In genomic region chr1:73221863-73222262, GRCm38 (mm10) we compare ENCODE assay signal across 19 mouse cellular contexts.
DNase-seq lines count a peak whose midpoint lies in the region; ATAC-seq lines count a peak whose summit lies in the region.
"Had no signal": no experiment of that assay in that cellular context is flagged by ENCODE, and none has a peak within 500 bp of the region (broad histone marks: within the 10 kb centered on the region; RNA-seq: fewer than 3 reads in every experiment).

No protein-coding gene starts in this region.

- H3K4me2 ChIP-seq in heart, embryonic 11.5 days = no peak overlapping the region
- H3K4me2 ChIP-seq: forebrain, embryonic 13.5 days; limb, embryonic 12.5 days; liver, embryonic 13.5 days had no signal

- H3K4me1 ChIP-seq in heart, embryonic 11.5 days (ENCODE audit: control insufficient read depth, insufficient read depth, low read length) = no peaks in the 10 kb centered on the region
- H3K4me1 ChIP-seq: liver, embryonic 13.5 days; megakaryocyte, embryonic 14.5 days had no signal

- WGBS in heart, embryonic 11.5 days (ENCODE audit: insufficient replicate concordance) = 11% methylated on average over 2 of the region's 2 CpGs

- intact Hi-C loops in heart, postnatal 10 days (cut with DNase I) = no loop called here

- H3K9me3 ChIP-seq in heart, embryonic 11.5 days (replicated peaks; ENCODE audit: control insufficient read depth, low read length) = no peaks in the 10 kb centered on the region
- H3K9me3 ChIP-seq: embryonic facial prominence, embryonic 10.5 days; forebrain, embryonic 13.5 days; limb, embryonic 12.5 days; liver, embryonic 13.5 days had no signal

- no peaks in the 10 kb centered on the region for H3K36me3 ChIP-seq in heart, embryonic 11.5 days (ENCODE audit: control insufficient read depth, insufficient read depth, low read length)
- H3K36me3 ChIP-seq: embryonic facial prominence, embryonic 10.5 days; limb, embryonic 12.5 days; liver, embryonic 13.5 days had no signal

- H3K9ac ChIP-seq in heart, embryonic 11.5 days (ENCODE audit: low read depth, low read length) = no peak overlapping the region
- H3K9ac ChIP-seq: forebrain, embryonic 13.5 days; limb, embryonic 12.5 days; liver, embryonic 13.5 days had no signal

- peak; percentile 19 for DNase-seq in adrenal gland, adult 2 months
- no peak for DNase-seq in adrenal gland, postnatal 4 days (ENCODE audit: low spot score in 2 of 2)
- peak; percentile 15 to 21 for DNase-seq in heart, postnatal 10 days
- peak; percentile 64 for DNase-seq in kidney, adult 9 months
- peak; percentile 46 to 54 for DNase-seq in kidney, postnatal 4 days
- no peak for DNase-seq in left cerebral cortex, adult 9 months (ENCODE audit: low spot score in 2 of 2)
- DNase-seq: cerebellum, adult 9-11 months; liver, embryonic 13.5 days; lung, postnatal 10 days; right cerebral cortex, adult 18-20 months; spleen, adult 18-20 months; thymus, adult 18-20 months had no signal

- no peak for ATAC-seq in heart, embryonic 11.5 days (replicated peaks; ENCODE audit: insufficient number of reproducible peaks, low FRiP score, low TSS enrichment)
- no peak for ATAC-seq in megakaryocyte-erythroid progenitor cell, adult 5-6 weeks (replicated peaks; ENCODE audit: low FRiP score, low TSS enrichment, poor library complexity, severe bottlenecking)
- ATAC-seq: forebrain, embryonic 13.5 days had no signal

- no peaks in the 10 kb centered on the region for H3K27me3 ChIP-seq in heart, embryonic 11.5 days (ENCODE audit: control insufficient read depth, insufficient read depth, low read length)
- H3K27me3 ChIP-seq: forebrain, embryonic 13.5 days; limb, embryonic 12.5 days; liver, embryonic 13.5 days; megakaryocyte, embryonic 14.5 days had no signal

- H3K4me3 ChIP-seq in heart, embryonic 11.5 days (ENCODE audit: low read depth, low read length) = no peak overlapping the region
- H3K4me3 ChIP-seq: embryonic facial prominence, embryonic 10.5 days; forebrain, embryonic 13.5 days; left cerebral cortex, adult 2 months; limb, embryonic 12.5 days; liver, embryonic 13.5 days; megakaryocyte, embryonic 14.5 days had no signal

- no peak overlapping the region for H3K27ac ChIP-seq in heart, embryonic 11.5 days (ENCODE audit: low read depth, low read length)
- H3K27ac ChIP-seq: embryonic facial prominence, embryonic 10.5 days; forebrain, embryonic 13.5 days; left cerebral cortex, adult 2 months; limb, embryonic 12.5 days; liver, embryonic 13.5 days had no signal

Comparison
In these comparisons a context has a peak if more than half of its experiments do, and no peak if none do; other contexts are left out.
1. DNase-seq: peak in adrenal gland, adult 2 months (single experiment), heart, postnatal 10 days (2 of 2), kidney, adult 9 months (single experiment) and kidney, postnatal 4 days (2 of 2); none in adrenal gland, postnatal 4 days (0 of 2) and left cerebral cortex, adult 9 months (0 of 2).